Mouse (Mus musculus): ENCODE measurements around the gene Ttc3. TPM values are rescaled to one million over a fixed set of nuclear protein-coding genes. Genes with fewer than 3 reads are reported as not detected.

Gene Ttc3
- polyA plus RNA-seq, 1 experiment = 152 TPM

- TF ChIP-seq EP300 (IDR thresholded peaks at IDR 0.05; ENCODE audit: insufficient read depth, low read depth, low read length) (no peak), CTCF (IDR thresholded peaks at IDR 0.05; ENCODE audit: low read depth, low read length) (no peak), POLR2A (IDR thresholded peaks at IDR 0.05; ENCODE audit: insufficient read depth, low read length) (no peak)
- Histone ChIP-seq H3K27me3 (ENCODE audit: control insufficient read depth, insufficient read depth, low read length, poor library complexity, severe bottlenecking) (no peaks in the 10 kb centered on the region), H3K9me3 (replicated peaks; ENCODE audit: control insufficient read depth, insufficient read depth, low read length, poor library complexity, severe bottlenecking) (no peaks in the 10 kb centered on the region), H3K36me3 (ENCODE audit: control insufficient read depth, insufficient read depth, low read length, poor library complexity, severe bottlenecking) (no peaks in the 10 kb centered on the region; the same call in 1 of the 2 replicates), H3K27ac (ENCODE audit: insufficient read depth, low read length) (no peak overlapping the region), H3K4me1 (ENCODE audit: control insufficient read depth, insufficient read depth, low read length) (no peaks in the 10 kb centered on the region), H3K4me3 (ENCODE audit: low read depth, low read length) (no peak overlapping the region), H3K9ac (ENCODE audit: low read depth, poor library complexity, severe bottlenecking) (no peak overlapping the region)
Measured at GRCm38 (mm10) chr16:94402185-94402584, 31.8 kb downstream of the Ttc3 start.

- Histone ChIP-seq H3K4me1 (ENCODE audit: control insufficient read depth, insufficient read depth, low read length) (no peaks in the 10 kb centered on the region), H3K27me3 (ENCODE audit: control insufficient read depth, insufficient read depth, low read length, poor library complexity, severe bottlenecking) (no peaks in the 10 kb centered on the region), H3K36me3 (ENCODE audit: control insufficient read depth, insufficient read depth, low read length, poor library complexity, severe bottlenecking) (peaks cover 5% of the 10 kb centered on the region), H3K9me3 (replicated peaks; ENCODE audit: control insufficient read depth, insufficient read depth, low read length, poor library complexity, severe bottlenecking) (no peaks in the 10 kb centered on the region), H3K4me3 (ENCODE audit: low read depth, low read length) (no peak overlapping the region), H3K9ac (ENCODE audit: low read depth, poor library complexity, severe bottlenecking) (no peak overlapping the region), H3K27ac (ENCODE audit: insufficient read depth, low read length) (no peak overlapping the region)
- TF ChIP-seq POLR2A (IDR thresholded peaks at IDR 0.05; ENCODE audit: insufficient read depth, low read length) = no peak
- TF ChIP-seq EP300 (IDR thresholded peaks at IDR 0.05; ENCODE audit: insufficient read depth, low read depth, low read length) = no peak
- no peak for TF ChIP-seq CTCF (IDR thresholded peaks at IDR 0.05; ENCODE audit: low read depth, low read length)
Measured at GRCm38 (mm10) chr16:94411287-94411686, 40.9 kb downstream of the Ttc3 start.

DNA sequence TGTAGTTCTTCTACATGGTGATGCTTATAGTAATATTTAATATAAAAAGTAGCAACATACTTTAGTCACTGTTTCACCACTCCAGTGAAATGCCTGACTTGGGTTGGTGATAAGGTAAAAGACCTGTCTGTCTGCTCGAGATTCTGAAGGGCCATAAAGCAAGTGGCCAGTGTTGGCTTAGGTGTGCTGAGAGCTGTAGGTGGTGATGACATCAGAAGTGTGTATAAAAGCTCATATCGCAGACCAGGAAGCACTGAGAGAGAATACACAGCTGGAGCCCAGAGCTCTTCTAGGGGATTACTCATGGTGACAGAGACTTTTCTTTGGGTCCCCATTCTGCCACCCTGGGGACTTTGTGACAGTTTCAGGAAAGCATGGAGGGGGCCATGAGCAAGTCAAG is 41.8 kb downstream of the Ttc3 start:
- Histone ChIP-seq H3K4me1 (ENCODE audit: control insufficient read depth, insufficient read depth, low read length) (no peaks in the 10 kb centered on the region), H3K4me3 (ENCODE audit: low read depth, low read length) (no peak overlapping the region), H3K9ac (ENCODE audit: low read depth, poor library complexity, severe bottlenecking) (no peak overlapping the region), H3K9me3 (replicated peaks; ENCODE audit: control insufficient read depth, insufficient read depth, low read length, poor library complexity, severe bottlenecking) (no peaks in the 10 kb centered on the region), H3K27me3 (ENCODE audit: control insufficient read depth, insufficient read depth, low read length, poor library complexity, severe bottlenecking) (no peaks in the 10 kb centered on the region), H3K27ac (ENCODE audit: insufficient read depth, low read length) (no peak overlapping the region), H3K36me3 (ENCODE audit: control insufficient read depth, insufficient read depth, low read length, poor library complexity, severe bottlenecking) (peaks cover 5% of the 10 kb centered on the region)
- TF ChIP-seq POLR2A (IDR thresholded peaks at IDR 0.05; ENCODE audit: insufficient read depth, low read length) (no peak), EP300 (IDR thresholded peaks at IDR 0.05; ENCODE audit: insufficient read depth, low read depth, low read length) (no peak), CTCF (IDR thresholded peaks at IDR 0.05; ENCODE audit: low read depth, low read length) (no peak)

GRCm38 (mm10) chr16:94412760-94413159 is 42.3 kb downstream of the Ttc3 start:
- no peaks in the 10 kb centered on the region for H3K9me3 ChIP-seq (replicated peaks; ENCODE audit: control insufficient read depth, insufficient read depth, low read length, poor library complexity, severe bottlenecking)
- H3K9ac ChIP-seq (ENCODE audit: low read depth, poor library complexity, severe bottlenecking) = no peak overlapping the region
- no peaks in the 10 kb centered on the region for H3K27me3 ChIP-seq (ENCODE audit: control insufficient read depth, insufficient read depth, low read length, poor library complexity, severe bottlenecking)
- no peak overlapping the region for H3K4me3 ChIP-seq (ENCODE audit: low read depth, low read length)
- H3K36me3 ChIP-seq (ENCODE audit: control insufficient read depth, insufficient read depth, low read length, poor library complexity, severe bottlenecking) = peaks cover 5% of the 10 kb centered on the region
- TF ChIP-seq POLR2A (IDR thresholded peaks at IDR 0.05; ENCODE audit: insufficient read depth, low read length) (no peak), EP300 (IDR thresholded peaks at IDR 0.05; ENCODE audit: insufficient read depth, low read depth, low read length) (no peak), CTCF (IDR thresholded peaks at IDR 0.05; ENCODE audit: low read depth, low read length) (no peak)
- H3K4me1 ChIP-seq (ENCODE audit: control insufficient read depth, insufficient read depth, low read length) = no peaks in the 10 kb centered on the region
- H3K27ac ChIP-seq (ENCODE audit: insufficient read depth, low read length) = no peak overlapping the region

- Histone ChIP-seq H3K4me1 (ENCODE audit: control insufficient read depth, insufficient read depth, low read length) (no peaks in the 10 kb centered on the region), H3K4me3 (ENCODE audit: low read depth, low read length) (no peak overlapping the region), H3K27ac (ENCODE audit: insufficient read depth, low read length) (no peak overlapping the region), H3K36me3 (ENCODE audit: control insufficient read depth, insufficient read depth, low read length, poor library complexity, severe bottlenecking) (peaks cover 7% of the 10 kb centered on the region), H3K9me3 (replicated peaks; ENCODE audit: control insufficient read depth, insufficient read depth, low read length, poor library complexity, severe bottlenecking) (no peaks in the 10 kb centered on the region), H3K27me3 (ENCODE audit: control insufficient read depth, insufficient read depth, low read length, poor library complexity, severe bottlenecking) (no peaks in the 10 kb centered on the region), H3K9ac (ENCODE audit: low read depth, poor library complexity, severe bottlenecking) (no peak overlapping the region)
- no peak for TF ChIP-seq POLR2A (IDR thresholded peaks at IDR 0.05; ENCODE audit: insufficient read depth, low read length)
Measured at GRCm38 (mm10) chr16:94414151-94414550, 43.7 kb downstream of the Ttc3 start.

- TF ChIP-seq CTCF (IDR thresholded peaks at IDR 0.05; ENCODE audit: low read depth, low read length) (peak; percentile 67), EP300 (IDR thresholded peaks at IDR 0.05; ENCODE audit: insufficient read depth, low read depth, low read length) (no peak)
- no peak overlapping the region for H3K9ac ChIP-seq (ENCODE audit: low read depth, poor library complexity, severe bottlenecking)
- H3K9me3 ChIP-seq (replicated peaks; ENCODE audit: control insufficient read depth, insufficient read depth, low read length, poor library complexity, severe bottlenecking) = no peaks in the 10 kb centered on the region; the same call in 1 of the 2 replicates
- H3K27ac ChIP-seq (ENCODE audit: insufficient read depth, low read length) = no peak overlapping the region
- no peaks in the 10 kb centered on the region for H3K27me3 ChIP-seq (ENCODE audit: control insufficient read depth, insufficient read depth, low read length, poor library complexity, severe bottlenecking)
- peaks cover 17% of the 10 kb centered on the region for H3K36me3 ChIP-seq (ENCODE audit: control insufficient read depth, insufficient read depth, low read length, poor library complexity, severe bottlenecking)
- H3K4me3 ChIP-seq (ENCODE audit: low read depth, low read length) = no peak overlapping the region
- no peaks in the 10 kb centered on the region for H3K4me1 ChIP-seq (ENCODE audit: control insufficient read depth, insufficient read depth, low read length)
Measured at GRCm38 (mm10) chr16:94420498-94420897, 50.1 kb downstream of the Ttc3 start.
